Mouse (Mus musculus) MEL (cell line): ENCODE results near the gene Gtf2a1. TPM values are rescaled to one million over a fixed set of nuclear protein-coding genes. Genes with fewer than 3 reads are reported as not detected.

Experiments
- DNase-seq: peaks from one replicate; pipeline ENCODE4 v3.0.0; 2011; ENCODE audit warnings: low read depth, low spot score
- H3K27ac ChIP-seq: 2 replicates; pipeline ENCODE4 v1.5.1; 2012; ENCODE audit warnings: low read depth, mild to moderate bottlenecking, control low read depth, low read length, moderate library complexity; ENCODE audit not compliant: control insufficient read depth
- H3K27me3 ChIP-seq, 2 experiments: fragments of 150-350 bp in 1 of 2; sonication (generic) in 1 of 2; 2 replicates each; pipeline ENCODE4 v1.6.1; 2012; ENCODE audit warnings: low read length in 2 of 2, mild to moderate bottlenecking in 2 of 2, improper control_type of control experiment in 1 of 2, moderate library complexity in 1 of 2; ENCODE audit not compliant: insufficient read depth in 2 of 2, control insufficient read depth in 1 of 2
- H3K36me3 ChIP-seq, 2 experiments: 2 replicates each; pipeline ENCODE4 v1.6.1; 2012 to 2014; ENCODE audit warnings: low read length in 2 of 2, improper control_type of control experiment in 1 of 2, inconsistent platforms in 1 of 2, mild to moderate bottlenecking in 1 of 2; ENCODE audit not compliant: insufficient read depth in 2 of 2, control insufficient read depth in 1 of 2
- H3K4me1 ChIP-seq, 2 experiments: fragments of 150-350 bp in 1 of 2; sonication (generic) in 1 of 2; 2 replicates each; pipeline ENCODE4 v1.6.1; 2012; ENCODE audit warnings: low read length in 2 of 2, improper control_type of control experiment in 1 of 2, mild to moderate bottlenecking in 1 of 2; ENCODE audit not compliant: insufficient read depth in 2 of 2, control insufficient read depth in 1 of 2
- H3K4me3 ChIP-seq, 2 experiments: fragments of 150-350 bp in 1 of 2; sonication (generic) in 1 of 2; 2 replicates each; pipeline ENCODE4 v1.5.1; 2012; ENCODE audit warnings: low read depth in 2 of 2, low read length in 2 of 2, mild to moderate bottlenecking in 2 of 2, moderate library complexity in 2 of 2, control low read depth in 1 of 2, improper control_type of control experiment in 1 of 2; ENCODE audit not compliant: control insufficient read depth in 1 of 2, insufficient read depth in 1 of 2
- H3K79me2 ChIP-seq: 2 replicates; pipeline ENCODE4 v1.6.1; 2012; ENCODE audit warnings: mild to moderate bottlenecking, low read length, moderate library complexity; ENCODE audit not compliant: control insufficient read depth, poor library complexity, insufficient read depth
- H3K9ac ChIP-seq: 2 replicates; pipeline ENCODE4 v1.6.1; 2012; ENCODE audit warnings: low read depth, mild to moderate bottlenecking, control low read depth, low read length, moderate library complexity; ENCODE audit not compliant: control insufficient read depth, poor library complexity, severe bottlenecking
- H3K9me3 ChIP-seq: fragments of 150-350 bp; sonication (generic); replicated peaks from 2 replicates; pipeline ENCODE4 v1.6.1; 2012; ENCODE audit warnings: mild to moderate bottlenecking, low read length, improper control_type of control experiment, moderate library complexity; ENCODE audit not compliant: insufficient read depth
- CHD1 ChIP-seq: IDR thresholded peaks from 2 replicates; pipeline ENCODE4 v1.6.1; 2012; ENCODE audit warnings: low read depth, mild to moderate bottlenecking, inconsistent platforms, low read length, improper control_type of control experiment
- CHD2 ChIP-seq: IDR thresholded peaks from 2 replicates; pipeline ENCODE4 v1.6.1; 2011; ENCODE audit warnings: low read length, improper control_type of control experiment
- CTCF ChIP-seq, 3 experiments: IDR thresholded peaks in 2 of 3; conservative IDR thresholded peaks in 1 of 3; 2 replicates each; pipeline ENCODE4 v1.5.1; 2011 to 2012; ENCODE audit warnings: low read length in 3 of 3, low read depth in 2 of 3, mild to moderate bottlenecking in 2 of 3, improper control_type of control experiment in 1 of 3, inconsistent platforms in 1 of 3, mixed read lengths in 1 of 3, moderate library complexity in 1 of 3; ENCODE audit not compliant: control insufficient read depth in 1 of 3, insufficient read depth in 1 of 3, poor library complexity in 1 of 3, severe bottlenecking in 1 of 3
- ELF1 ChIP-seq: IDR thresholded peaks from 2 replicates; pipeline ENCODE4 v1.6.1; 2014; ENCODE audit warnings: low read depth, mild to moderate bottlenecking, inconsistent platforms, low read length, improper control_type of control experiment, moderate library complexity
- EP300 ChIP-seq, 2 experiments: IDR thresholded peaks; 2 replicates each; pipeline ENCODE4 v1.6.1; 2011; ENCODE audit warnings: improper control_type of control experiment in 2 of 2, low read length in 2 of 2, low read depth in 1 of 2, mild to moderate bottlenecking in 1 of 2
- ETS1 ChIP-seq: IDR thresholded peaks from 2 replicates; pipeline ENCODE4 v1.6.1; 2012; ENCODE audit warnings: low read depth, mild to moderate bottlenecking, inconsistent platforms, low read length, improper control_type of control experiment, moderate library complexity
- GABPA ChIP-seq: IDR thresholded peaks from 2 replicates; pipeline ENCODE4 v1.6.1; 2012; ENCODE audit warnings: low read depth, mild to moderate bottlenecking, inconsistent platforms, low read length, improper control_type of control experiment, moderate library complexity
- HCFC1 ChIP-seq: IDR thresholded peaks from 2 replicates; pipeline ENCODE4 v1.6.1; 2012; ENCODE audit warnings: low read depth, mild to moderate bottlenecking, inconsistent platforms, low read length, improper control_type of control experiment, moderate library complexity
- JUND ChIP-seq: IDR thresholded peaks from 2 replicates; pipeline ENCODE4 v1.6.1; 2011; ENCODE audit warnings: low read depth, mild to moderate bottlenecking, improper control_type of control experiment, low read length
- KAT2A ChIP-seq: conservative IDR thresholded peaks from 2 replicates; pipeline ENCODE4 v1.6.1; 2012; ENCODE audit warnings: low read depth, low read length, improper control_type of control experiment, inconsistent platforms
- MAFK ChIP-seq: IDR thresholded peaks from 2 replicates; pipeline ENCODE4 v1.6.1; 2011; ENCODE audit warnings: low read depth, mild to moderate bottlenecking, low read length, improper control_type of control experiment, borderline replicate concordance
- MAX ChIP-seq: IDR thresholded peaks from 2 replicates; pipeline ENCODE4 v1.6.1; 2011; ENCODE audit warnings: low read length, improper control_type of control experiment
- MAZ ChIP-seq: IDR thresholded peaks from 2 replicates; pipeline ENCODE4 v1.6.1; 2012; ENCODE audit warnings: low read depth, mild to moderate bottlenecking, inconsistent platforms, low read length, improper control_type of control experiment
- MEF2A ChIP-seq: IDR thresholded peaks from 2 replicates; pipeline ENCODE4 v1.6.1; 2014; ENCODE audit warnings: low read depth, mild to moderate bottlenecking, inconsistent platforms, low read length, improper control_type of control experiment; ENCODE audit not compliant: poor library complexity, insufficient replicate concordance, severe bottlenecking; ENCODE audit errors: extremely low read depth
- MXI1 ChIP-seq: IDR thresholded peaks from 2 replicates; pipeline ENCODE4 v1.6.1; 2011; ENCODE audit warnings: mild to moderate bottlenecking, low read depth, low read length, improper control_type of control experiment
- MYB ChIP-seq: IDR thresholded peaks from 2 replicates; pipeline ENCODE4 v1.6.1; 2011; ENCODE audit warnings: mild to moderate bottlenecking, low read depth, low read length, improper control_type of control experiment
- MYC ChIP-seq: IDR thresholded peaks from 2 replicates; pipeline ENCODE4 v1.6.1; 2011; ENCODE audit warnings: low read depth, mild to moderate bottlenecking, low read length, improper control_type of control experiment, moderate library complexity
- NELFE ChIP-seq: IDR thresholded peaks from 2 replicates; pipeline ENCODE4 v1.6.1; 2011; ENCODE audit warnings: low read depth, low read length, improper control_type of control experiment
- NRF1 ChIP-seq: IDR thresholded peaks from 2 replicates; pipeline ENCODE4 v1.6.1; 2014; ENCODE audit warnings: low read depth, mild to moderate bottlenecking, inconsistent platforms, low read length, improper control_type of control experiment, moderate library complexity; ENCODE audit not compliant: poor library complexity, insufficient read depth, severe bottlenecking
- POLR2A ChIP-seq, 2 experiments: IDR thresholded peaks; 2 replicates each; pipeline ENCODE4 v1.6.1; 2011 to 2012; ENCODE audit warnings: low read length in 2 of 2, mild to moderate bottlenecking in 2 of 2, control low read depth in 1 of 2, improper control_type of control experiment in 1 of 2, low read depth in 1 of 2, moderate library complexity in 1 of 2; ENCODE audit not compliant: control insufficient read depth in 1 of 2, insufficient read depth in 1 of 2, poor library complexity in 1 of 2
- POLR2AphosphoS2 ChIP-seq: IDR thresholded peaks from 2 replicates; pipeline ENCODE4 v1.6.1; 2011; ENCODE audit warnings: low read length, improper control_type of control experiment
- POLR2AphosphoS5 ChIP-seq: IDR thresholded peaks from 2 replicates; pipeline ENCODE4 v1.6.1; 2012; ENCODE audit warnings: low read depth, borderline replicate concordance, mild to moderate bottlenecking, inconsistent platforms, low read length, moderate library complexity, mixed read lengths
- RAD21 ChIP-seq: IDR thresholded peaks from 2 replicates; pipeline ENCODE4 v1.6.1; 2011; ENCODE audit warnings: mild to moderate bottlenecking, low read depth, low read length, improper control_type of control experiment
- RCOR1 ChIP-seq: IDR thresholded peaks from 2 replicates; pipeline ENCODE4 v1.6.1; 2012; ENCODE audit warnings: low read depth, mild to moderate bottlenecking, inconsistent platforms, low read length, improper control_type of control experiment
- SIN3A ChIP-seq: IDR thresholded peaks from 2 replicates; pipeline ENCODE4 v1.6.1; 2012; ENCODE audit warnings: low read length, improper control_type of control experiment, inconsistent platforms
- TAL1 ChIP-seq: IDR thresholded peaks from 2 replicates; pipeline ENCODE4 v1.6.1; 2012; ENCODE audit warnings: mild to moderate bottlenecking, inconsistent platforms, low read length, moderate library complexity, mixed read lengths
- TBP ChIP-seq: IDR thresholded peaks from 2 replicates; pipeline ENCODE4 v1.8.0; 2011; ENCODE audit warnings: low read depth, low read length, improper control_type of control experiment
- TCF12 ChIP-seq: IDR thresholded peaks from 2 replicates; pipeline ENCODE4 v1.6.1; 2014; ENCODE audit warnings: low read depth, mild to moderate bottlenecking, inconsistent platforms, low read length, improper control_type of control experiment, moderate library complexity
- UBTF ChIP-seq: IDR thresholded peaks from 2 replicates; pipeline ENCODE4 v1.6.1; 2012; ENCODE audit warnings: low read depth, mild to moderate bottlenecking, inconsistent platforms, low read length, improper control_type of control experiment, moderate library complexity, borderline replicate concordance; ENCODE audit not compliant: insufficient read depth
- USF2 ChIP-seq, 2 experiments: IDR thresholded peaks; 2 replicates each; pipeline ENCODE4 v1.6.1; 2011 to 2012; ENCODE audit warnings: improper control_type of control experiment in 2 of 2, low read length in 2 of 2, borderline replicate concordance in 1 of 2, inconsistent platforms in 1 of 2, low read depth in 1 of 2, mild to moderate bottlenecking in 1 of 2; ENCODE audit not compliant: insufficient read depth in 1 of 2
- ZMIZ1 ChIP-seq: IDR thresholded peaks from 2 replicates; pipeline ENCODE4 v1.6.1; 2012; ENCODE audit warnings: low read depth, mild to moderate bottlenecking, inconsistent platforms, low read length, improper control_type of control experiment, moderate library complexity
- ZNF384 ChIP-seq: IDR thresholded peaks from 2 replicates; pipeline ENCODE4 v1.6.1; 2012; ENCODE audit warnings: low read depth, mild to moderate bottlenecking, inconsistent platforms, low read length, improper control_type of control experiment
- polyA plus RNA-seq, 2 experiments: library from polyadenylated mRNA; stranded (reverse) in 1 of 2; unstranded in 1 of 2; fragments of >175 nt in 1 of 2; fragments of >200 nt in 1 of 2; gene quantifications; 2 replicates each; pipeline versions ENCODE4 v1.2.1 to v1.2.4; 2012; ENCODE audit warnings: low replicate concordance in 2 of 2, low read depth in 1 of 2; ENCODE audit not compliant: insufficient read length in 2 of 2, insufficient read depth in 1 of 2, missing spikeins in 1 of 2
- total RNA-seq: library from RNA; depleted of rRNA; stranded (reverse); fragments of 300-350 nt; gene quantifications from 2 replicates; pipeline ENCODE4 v1.2.3, GENCODE M21; 2012

Gtf2a1 gene
- total and polyA plus RNA-seq, 3 experiments = 14.3 to 15.3 TPM; not detected in 1

DNA sequence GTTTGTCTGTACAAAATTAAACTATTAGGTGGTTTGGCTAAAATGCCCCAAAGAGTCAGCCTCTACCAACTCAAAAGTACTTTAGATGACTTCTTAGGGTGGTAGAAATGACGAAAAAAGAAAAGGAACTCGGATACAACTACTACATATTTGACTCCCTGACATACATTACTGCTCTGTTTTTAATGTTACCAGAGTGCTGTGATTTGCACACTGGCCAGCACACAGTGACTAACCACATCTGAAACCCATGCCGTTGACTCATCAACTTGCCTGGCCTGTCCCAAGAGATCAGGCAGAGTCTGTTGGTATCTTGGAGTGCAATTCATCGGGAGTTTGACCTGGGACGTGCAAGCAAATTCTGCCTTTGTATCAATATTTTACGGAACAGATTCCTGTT is 429 bp upstream of the Gtf2a1 start:
- H3K79me2 ChIP-seq = peaks cover 25% of the 10 kb centered on the region
- TF ChIP-seq MYC (no peak), RCOR1 (0 out of 2 replicates have a peak, but pooled peaks have one; percentile 12)
- TF ChIP-seq, all 39 proteins: peak for 1
- H3K27ac ChIP-seq = peak overlapping the region; percentile 100
- H3K4me1 ChIP-seq = peaks cover 5 to 14% of the 10 kb centered on the region in 2 experiments
- H3K36me3 ChIP-seq = peaks cover 3 to 22% of the 10 kb centered on the region in 2 experiments; a peak in 3 of 4 replicates
- peak; percentile 62 for DNase-seq
- peak overlapping the region; percentile 63 to 91 for H3K4me3 ChIP-seq
- H3K9me3 ChIP-seq = no peaks in the 10 kb centered on the region
- no peaks in the 10 kb centered on the region; a peak in 1 of 4 replicates for H3K27me3 ChIP-seq
- peak overlapping the region; percentile 100 for H3K9ac ChIP-seq

DNA sequence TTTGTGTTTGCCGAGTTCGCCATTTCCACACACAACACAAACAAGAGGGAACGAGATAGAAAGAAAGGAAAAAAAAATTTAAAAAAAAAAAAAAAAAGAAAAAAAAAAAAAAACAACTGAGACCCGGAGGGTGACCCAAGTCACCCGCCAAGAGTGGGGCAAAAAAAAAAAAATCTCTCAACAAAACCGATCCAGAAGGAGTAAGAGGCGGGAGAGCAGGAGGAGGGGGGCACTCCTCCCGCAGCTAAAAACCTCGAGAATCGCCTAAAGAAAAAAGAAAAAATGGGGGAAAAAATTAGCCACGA is 793 bp downstream of the Gtf2a1 start:
- H3K9ac ChIP-seq = peak overlapping the region; percentile 97
- no peaks in the 10 kb centered on the region for H3K9me3 ChIP-seq
- H3K4me1 ChIP-seq = peaks cover 5 to 19% of the 10 kb centered on the region in 2 experiments
- peak overlapping the region; percentile 94 for H3K27ac ChIP-seq
- peak overlapping the region; percentile 57 to 76 for H3K4me3 ChIP-seq
- peaks cover 28% of the 10 kb centered on the region for H3K79me2 ChIP-seq
- H3K36me3 ChIP-seq = peaks cover 4 to 29% of the 10 kb centered on the region in 2 experiments
- no peak for DNase-seq
- H3K27me3 ChIP-seq = no peaks in the 10 kb centered on the region
- TF ChIP-seq NELFE = no peak
- no peak for TF ChIP-seq MAX
- TF ChIP-seq MXI1 = 0 out of 2 replicates have a peak, but pooled peaks have one; percentile 9
- no peak for TF ChIP-seq RAD21
- TF ChIP-seq ETS1 = no peak
- no peak for TF ChIP-seq ZMIZ1
- TF ChIP-seq USF2 (IDR thresholded peaks at IDR 0.05; ENCODE audit: borderline replicate concordance in 1 of 2, insufficient read depth in 1 of 2, low read depth in 1 of 2, low read length in 2 of 2) = no peak
- peak; percentile 94 for TF ChIP-seq CHD1
- no peak; the same call in 1 of the 2 replicates for TF ChIP-seq MAZ
- TF ChIP-seq POLR2AphosphoS2 = no peak
- no peak for TF ChIP-seq JUND
- TF ChIP-seq HCFC1 = no peak
- no peak for TF ChIP-seq MYC
- TF ChIP-seq EP300 (IDR thresholded peaks at IDR 0.05; ENCODE audit: low read depth in 1 of 2, low read length in 2 of 2) = 0 out of 4 replicates have a peak, but pooled peaks of 1 of the 2 experiments have one; percentile 12
- TF ChIP-seq TCF12 = no peak
- no peak for TF ChIP-seq MAFK
- TF ChIP-seq SIN3A = peak; percentile 54; the same call in 1 of the 2 replicates
- TF ChIP-seq MYB = no peak
- no peak for TF ChIP-seq CTCF (IDR thresholded peaks at IDR 0.05 in 2 of 3, conservative IDR thresholded peaks at IDR 0.05 in 1 of 3; ENCODE audit: control insufficient read depth in 1 of 3, insufficient read depth in 1 of 3, low read depth in 2 of 3, low read length in 3 of 3, poor library complexity in 1 of 3, severe bottlenecking in 1 of 3)
- TF ChIP-seq MEF2A = no peak
- no peak for TF ChIP-seq TBP
- peak; percentile 85 for TF ChIP-seq ZNF384
- TF ChIP-seq UBTF = no peak
- no peak for TF ChIP-seq POLR2AphosphoS5
- no peak for TF ChIP-seq ELF1
- TF ChIP-seq KAT2A = no peak
- no peak for TF ChIP-seq GABPA
- TF ChIP-seq RCOR1 = no peak
- no peak for TF ChIP-seq NRF1
- no peak for TF ChIP-seq POLR2A (IDR thresholded peaks at IDR 0.05; ENCODE audit: control insufficient read depth in 1 of 2, insufficient read depth in 1 of 2, low read depth in 1 of 2, low read length in 2 of 2, poor library complexity in 1 of 2)
- no peak for TF ChIP-seq CHD2
- no peak for TF ChIP-seq TAL1
